9 mouse cellular contexts compared by ENCODE assay signal in genomic region chr19:5660942-5661751, GRCm38 (mm10). TPM values are rescaled to one million over a fixed set of nuclear protein-coding genes. Genes with fewer than 3 reads are reported as not detected.
DNase-seq lines count a peak whose midpoint lies in the region; ATAC-seq and TF ChIP-seq lines count a peak whose summit lies in the region.
"Had no signal": no experiment of that assay in that cellular context is flagged by ENCODE, and none has a peak within 500 bp of the region (broad histone marks: within the 10 kb centered on the region; RNA-seq: fewer than 3 reads in every experiment).

No protein-coding gene starts in this region.

- no peak for TF ChIP-seq CTCF in layer of hippocampus, adult 2 months (conservative IDR thresholded peaks at IDR 0.05)
- TF ChIP-seq CTCF in lung, adult 2 months (IDR thresholded peaks at IDR 0.05; ENCODE audit: insufficient read depth, low read length) = no peak
- TF ChIP-seq CTCF in midbrain, postnatal 0 days (IDR thresholded peaks at IDR 0.05) = no peak

- H3K4me2 ChIP-seq in midbrain, postnatal 0 days (ENCODE audit: low read depth, low read length, poor library complexity, severe bottlenecking) = no peak overlapping the region

- H3K9me3 ChIP-seq in midbrain, postnatal 0 days (ENCODE audit: low read length) = no peaks in the 10 kb centered on the region

- H3K27ac ChIP-seq in layer of hippocampus, adult 2 months = peak overlapping the region; percentile 82
- no peak overlapping the region for H3K27ac ChIP-seq in midbrain, postnatal 0 days (ENCODE audit: low read depth, low read length)

- TF ChIP-seq POLR2A in lung, adult 2 months (IDR thresholded peaks at IDR 0.05; ENCODE audit: borderline replicate concordance, extremely low read depth, low read depth, low read length) = peak; percentile 81; the same call in 1 of the 2 replicates

- peaks cover 13% of the 10 kb centered on the region for H3K4me1 ChIP-seq in lung, adult 2 months (ENCODE audit: control insufficient read depth, insufficient read depth, low read length)
- H3K4me1 ChIP-seq in midbrain, postnatal 0 days (ENCODE audit: insufficient read depth, low read length) = no peaks in the 10 kb centered on the region

- no peaks in the 10 kb centered on the region for H3K27me3 ChIP-seq in midbrain, postnatal 0 days (ENCODE audit: insufficient read depth, low read length)

- peak; percentile 65 for ATAC-seq in granulocyte monocyte progenitor cell, adult 5-6 weeks (replicated peaks; ENCODE audit: poor library complexity, severe bottlenecking)
- no peak for ATAC-seq in midbrain, postnatal 0 days (ENCODE audit: low FRiP score)

- peak in 1 of 2 experiments; percentile 16 for DNase-seq in layer of hippocampus, adult 2 months (ENCODE audit: low spot score in 2 of 2)
- DNase-seq in layer of hippocampus, adult 8-10 months (ENCODE audit: low spot score in 2 of 2) = no peak
- DNase-seq in kidney, adult 11 months = peak; percentile 55
- DNase-seq in lung, adult 2 months = peak; percentile 48
- DNase-seq in spleen, postnatal 36 days (ENCODE audit: low spot score in 2 of 2) = peak; percentile 88
- no peak for DNase-seq in urinary bladder, adult 2 months (ENCODE audit: low spot score)
- no peak for DNase-seq in midbrain, postnatal 0 days (ENCODE audit: low spot score)

- H3K9ac ChIP-seq in midbrain, postnatal 0 days (replicated peaks; ENCODE audit: low read length, poor library complexity, severe bottlenecking) = no peak overlapping the region

- 58% methylated on average over 16 of the region's 16 CpGs for WGBS in lung, adult 2 months
- 92% methylated on average over 16 of the region's 16 CpGs for WGBS in midbrain, postnatal 0 days

- H3K36me3 ChIP-seq in midbrain, postnatal 0 days (ENCODE audit: insufficient read depth, low read length) = peaks cover 16% of the 10 kb centered on the region

- peak overlapping the region; percentile 30 for H3K4me3 ChIP-seq in layer of hippocampus, adult 2 months
- H3K4me3 ChIP-seq in lung, adult 2 months (replicated peaks; ENCODE audit: extremely low read depth, low read depth, low read length) = peak overlapping the region; percentile 63
- no peak overlapping the region for H3K4me3 ChIP-seq in midbrain, postnatal 0 days (ENCODE audit: low read depth, low read length)
- H3K4me3 ChIP-seq: myocyte had no signal

RNA-seq across cellular contexts. Expression of gene Sipa1, which starts 2.4 kb away (rescaled TPM):
- total RNA-seq in layer of hippocampus, adult 2 months (2021) = 10 to 100 TPM; 16.5 to 17.5 TPM
- total RNA-seq in layer of hippocampus, adult 8-10 months (2022) = 10 to 100 TPM; 16.2 to 20.4 (median 19.4) TPM
- 56.8 and 65.9 TPM in 2 replicates for total RNA-seq in granulocyte monocyte progenitor cell, adult 5-6 weeks (2014; fragmentation: Nextera tagmentation)
- 17.3 and 20.8 TPM in 2 replicates for total RNA-seq in granulocyte monocyte progenitor cell, adult 5-6 weeks (2017)
- polyA plus RNA-seq in lung, adult 2 months (2012; rRNA removed) = 163 and 214 TPM in 2 replicates
- 17.3 and 19.6 TPM in 2 replicates for polyA plus RNA-seq in urinary bladder, adult 2 months (2012; rRNA removed)
- total RNA-seq in midbrain, postnatal 0 days (2014; rRNA removed) = 26.1 and 36.0 TPM in 2 replicates
- 18.1 and 19.9 TPM in 2 replicates for polyA plus RNA-seq in midbrain, postnatal 0 days (2015; fragmentation: Nextera tagmentation; extraction: Ambion mirVana)

RNA-seq across cellular contexts. Expression of gene Rela, which starts 23.9 kb away (rescaled TPM):
- total RNA-seq in layer of hippocampus, adult 2 months (2021) = 10 to 100 TPM; 20.6 to 21.0 TPM
- total RNA-seq in layer of hippocampus, adult 8-10 months (2022) = 10 to 100 TPM; 18.8 to 32.7 (median 23.7) TPM
- total RNA-seq in granulocyte monocyte progenitor cell, adult 5-6 weeks (2014; fragmentation: Nextera tagmentation) = 37.1 and 46.4 TPM in 2 replicates
- total RNA-seq in granulocyte monocyte progenitor cell, adult 5-6 weeks (2017) = 25.4 and 31.7 TPM in 2 replicates
- 118 and 120 TPM in 2 replicates for polyA plus RNA-seq in lung, adult 2 months (2012; rRNA removed)
- 58.3 and 64.0 TPM in 2 replicates for polyA plus RNA-seq in urinary bladder, adult 2 months (2012; rRNA removed)
- 30.3 and 34.8 TPM in 2 replicates for total RNA-seq in midbrain, postnatal 0 days (2014; rRNA removed)
- 30.8 and 31.8 TPM in 2 replicates for polyA plus RNA-seq in midbrain, postnatal 0 days (2015; fragmentation: Nextera tagmentation; extraction: Ambion mirVana)

RNA-seq across cellular contexts. Expression of gene Map3k11, which starts 27.4 kb away (rescaled TPM):
- 10 to 100 TPM; 20.2 to 20.4 TPM for total RNA-seq in layer of hippocampus, adult 2 months (2021)
- total RNA-seq in layer of hippocampus, adult 8-10 months (2022) = 10 to 100 TPM; 16.9 to 21.3 (median 18.7) TPM
- 23.0 and 30.4 TPM in 2 replicates for total RNA-seq in granulocyte monocyte progenitor cell, adult 5-6 weeks (2014; fragmentation: Nextera tagmentation)
- 21.9 and 22.2 TPM in 2 replicates for total RNA-seq in granulocyte monocyte progenitor cell, adult 5-6 weeks (2017)
- 141 and 162 TPM in 2 replicates for polyA plus RNA-seq in lung, adult 2 months (2012; rRNA removed)
- 19.9 and 22.0 TPM in 2 replicates for polyA plus RNA-seq in urinary bladder, adult 2 months (2012; rRNA removed)
- total RNA-seq in midbrain, postnatal 0 days (2014; rRNA removed) = 18.3 and 24.0 TPM in 2 replicates
- 9.6 and 10.6 TPM in 2 replicates for polyA plus RNA-seq in midbrain, postnatal 0 days (2015; fragmentation: Nextera tagmentation; extraction: Ambion mirVana)

RNA-seq across cellular contexts. Expression of gene Pcnx3, which starts 27.6 kb away (rescaled TPM):
- 10 to 100 TPM; 69.1 to 78.8 TPM for total RNA-seq in layer of hippocampus, adult 2 months (2021)
- total RNA-seq in layer of hippocampus, adult 8-10 months (2022) = 10 to 100 TPM; 74.5 to 80.9 (median 77.0) TPM
- total RNA-seq in granulocyte monocyte progenitor cell, adult 5-6 weeks (2014; fragmentation: Nextera tagmentation) = 35.2 and 46.8 TPM in 2 replicates
- 12.6 and 22.7 TPM in 2 replicates for total RNA-seq in granulocyte monocyte progenitor cell, adult 5-6 weeks (2017)
- polyA plus RNA-seq in lung, adult 2 months (2012; rRNA removed) = 156 and 166 TPM in 2 replicates
- 40.5 and 53.5 TPM in 2 replicates for polyA plus RNA-seq in urinary bladder, adult 2 months (2012; rRNA removed)
- total RNA-seq in midbrain, postnatal 0 days (2014; rRNA removed) = 95.5 and 103 TPM in 2 replicates
- 18.4 and 19.1 TPM in 2 replicates for polyA plus RNA-seq in midbrain, postnatal 0 days (2015; fragmentation: Nextera tagmentation; extraction: Ambion mirVana)

RNA-seq across cellular contexts. Expression of gene Kcnk7, which starts 43.0 kb away (rescaled TPM):
- under 1 TPM in 1 of 2 experiments, not detected in 1; 0.36 TPM for total RNA-seq in layer of hippocampus, adult 2 months (2021)
- total RNA-seq in layer of hippocampus, adult 8-10 months (2022) = under 1 TPM in 1 of 4 experiments, not detected in 3; 0.43 TPM
- total RNA-seq in granulocyte monocyte progenitor cell, adult 5-6 weeks (2014; fragmentation: Nextera tagmentation) = not detected in 2 replicates
- not detected in 2 replicates for total RNA-seq in granulocyte monocyte progenitor cell, adult 5-6 weeks (2017)
- 2.0 and 4.6 TPM in 2 replicates for polyA plus RNA-seq in lung, adult 2 months (2012; rRNA removed)
- 0.13 and 0.25 TPM in 2 replicates for polyA plus RNA-seq in urinary bladder, adult 2 months (2012; rRNA removed)
- total RNA-seq in midbrain, postnatal 0 days (2014; rRNA removed) = not detected in 2 replicates
- 0.47 and 0.49 TPM in 2 replicates for polyA plus RNA-seq in midbrain, postnatal 0 days (2015; fragmentation: Nextera tagmentation; extraction: Ambion mirVana)

Comparison
In these comparisons a context has a peak if more than half of its experiments do, and no peak if none do; other contexts are left out.
1. DNase-seq: peak in kidney, adult 11 months (single experiment), lung, adult 2 months (single experiment) and spleen, postnatal 36 days (2 of 2); none in layer of hippocampus, adult 8-10 months (0 of 2), urinary bladder, adult 2 months (single experiment) and midbrain, postnatal 0 days (single experiment).